Mouse (Mus musculus) kidney, adult 2 months (tissue): ENCODE measurements at regions not wholly inside any gene's neighbourhood (a gene's known extent, or its start where the extent isn't known, plus 50 kb on each side); places are given as distances from the start of the nearest gene placed in this dataset.

Experiments
- DNase-seq: peaks from one replicate; pipeline ENCODE4 v3.0.0; 2021
- H3K27ac ChIP-seq: fragments of 200-500 bp; 2 replicates; pipeline ENCODE4 v1.5.1; 2012; ENCODE audit warnings: low read depth, low read length, control low read depth, inconsistent platforms; ENCODE audit not compliant: insufficient read depth
- H3K27me3 ChIP-seq: fragments of 200-500 bp; replicated peaks from 2 replicates; pipeline ENCODE4 v1.6.1; 2012; ENCODE audit warnings: mild to moderate bottlenecking, moderate library complexity, low read length, inconsistent platforms; ENCODE audit not compliant: control insufficient read depth, insufficient read depth
- H3K36me3 ChIP-seq: fragments of 200-500 bp; 2 replicates; pipeline ENCODE4 v1.6.1; 2012; ENCODE audit warnings: mild to moderate bottlenecking, moderate library complexity, low read length, inconsistent platforms; ENCODE audit not compliant: control insufficient read depth, insufficient read depth
- H3K4me1 ChIP-seq: fragments of 200-500 bp; 2 replicates; pipeline ENCODE4 v1.6.1; 2011; ENCODE audit warnings: low read length; ENCODE audit not compliant: control insufficient read depth, insufficient read depth
- H3K4me3 ChIP-seq: fragments of 200-500 bp; 2 replicates; pipeline ENCODE4 v1.5.1; 2011; ENCODE audit warnings: mild to moderate bottlenecking, low read depth, low read length, control low read depth; ENCODE audit not compliant: insufficient read depth
- CTCF ChIP-seq: fragments of 200-500 bp; conservative IDR thresholded peaks from 2 replicates; pipeline ENCODE4 v1.5.1; 2011; ENCODE audit warnings: low read depth, mild to moderate bottlenecking, control low read depth, low read length, moderate library complexity, mixed read lengths; ENCODE audit not compliant: insufficient read depth, insufficient read length
- POLR2A ChIP-seq: fragments of 200-500 bp; IDR thresholded peaks from one replicate; pipeline ENCODE4 v1.6.1; 2011; ENCODE audit warnings: low read depth, low read length, control low read depth
- WGBS: fragments of 180-500 bp; shearing (Covaris S2); methylation state at CpG from one replicate; pipeline ENCODE4 v1.1.7; 2018; 5-methylcytosine and 5-hydroxymethylcytosine counted together

GRCm38 (mm10) chr9:116324971-116325370, 149.8 kb upstream of the Tgfbr2 start:
- no peak overlapping the region for H3K4me3 ChIP-seq
- no peaks in the 10 kb centered on the region for H3K27me3 ChIP-seq
- TF ChIP-seq POLR2A (no peak), CTCF (no peak)
- no peak for DNase-seq
- no peaks in the 10 kb centered on the region for H3K4me1 ChIP-seq
- H3K36me3 ChIP-seq = no peaks in the 10 kb centered on the region
- H3K27ac ChIP-seq = no peak overlapping the region
- WGBS = 81% methylated on average over 4 of the region's 4 CpGs

- Histone ChIP-seq H3K4me3 (no peak overlapping the region), H3K4me1 (no peaks in the 10 kb centered on the region), H3K36me3 (no peaks in the 10 kb centered on the region), H3K27ac (peak overlapping the region; percentile 5; the same call in 1 of the 2 replicates), H3K27me3 (no peaks in the 10 kb centered on the region)
- DNase-seq = peak; percentile 19
- TF ChIP-seq POLR2A (no peak), CTCF (no peak)
- 80% methylated on average over 9 of the region's 9 CpGs for WGBS
Measured at GRCm38 (mm10) chr9:116323871-116324721, 148.9 kb upstream of the Tgfbr2 start.

DNA sequence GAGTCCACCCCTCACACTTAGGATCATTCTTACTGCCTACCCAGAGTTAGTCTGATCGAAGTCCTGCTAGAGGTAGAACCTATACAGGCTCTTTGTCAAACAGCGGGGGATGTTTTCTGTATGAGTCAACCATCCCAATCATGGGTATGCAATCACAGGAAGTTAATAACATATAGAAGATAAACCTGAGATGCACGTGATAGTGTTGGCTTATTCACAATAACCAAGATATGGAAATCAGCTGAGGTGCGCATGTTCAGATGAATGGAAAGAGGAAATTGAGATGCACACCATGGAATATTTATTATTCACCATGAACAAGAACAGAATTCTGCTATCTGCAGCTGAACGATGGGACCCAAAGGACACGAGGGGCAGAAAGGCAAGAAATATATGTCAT, 146.7 kb upstream of the Tgfbr2 start:
- 87% methylated on average over 6 of the region's 6 CpGs for WGBS
- Histone ChIP-seq H3K4me1 (no peaks in the 10 kb centered on the region), H3K4me3 (no peak overlapping the region), H3K36me3 (no peaks in the 10 kb centered on the region), H3K27me3 (no peaks in the 10 kb centered on the region), H3K27ac (no peak overlapping the region)
- TF ChIP-seq POLR2A = no peak
- TF ChIP-seq CTCF = no peak
- DNase-seq = no peak

DNA sequence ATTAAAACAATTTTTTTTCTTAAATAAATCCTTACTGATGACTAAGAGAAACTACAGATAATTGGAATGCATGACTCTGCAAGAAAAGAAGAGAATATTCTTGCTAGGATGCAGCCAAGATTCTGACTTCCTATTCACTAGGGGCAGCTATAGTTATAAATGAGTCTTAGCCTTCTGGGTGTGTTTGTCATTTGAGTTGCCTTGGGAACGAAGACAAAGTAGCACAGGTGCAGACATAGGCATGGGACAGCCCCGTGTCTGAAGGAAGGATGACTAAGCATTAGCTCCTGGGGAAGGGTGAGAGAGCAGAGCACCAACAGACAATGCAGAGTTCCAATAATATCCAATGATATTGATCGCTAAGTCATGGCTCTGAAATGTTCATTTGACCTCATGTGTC, 144.3 kb upstream of the Tgfbr2 start:
- Histone ChIP-seq H3K36me3 (no peaks in the 10 kb centered on the region), H3K4me1 (no peaks in the 10 kb centered on the region), H3K27me3 (no peaks in the 10 kb centered on the region), H3K4me3 (no peak overlapping the region), H3K27ac (no peak overlapping the region)
- no peak for DNase-seq
- no peak for TF ChIP-seq POLR2A
- 76% methylated on average over 3 of the region's 3 CpGs for WGBS

GRCm38 (mm10) chr9:116316582-116317095, 141.5 kb upstream of the Tgfbr2 start:
- Histone ChIP-seq H3K4me1 (no peaks in the 10 kb centered on the region), H3K27ac (no peak overlapping the region), H3K27me3 (no peaks in the 10 kb centered on the region), H3K4me3 (no peak overlapping the region), H3K36me3 (no peaks in the 10 kb centered on the region)
- 79% methylated on average over 4 of the region's 4 CpGs for WGBS
- TF ChIP-seq POLR2A (no peak), CTCF (no peak)
- DNase-seq = peak; percentile 13

DNA sequence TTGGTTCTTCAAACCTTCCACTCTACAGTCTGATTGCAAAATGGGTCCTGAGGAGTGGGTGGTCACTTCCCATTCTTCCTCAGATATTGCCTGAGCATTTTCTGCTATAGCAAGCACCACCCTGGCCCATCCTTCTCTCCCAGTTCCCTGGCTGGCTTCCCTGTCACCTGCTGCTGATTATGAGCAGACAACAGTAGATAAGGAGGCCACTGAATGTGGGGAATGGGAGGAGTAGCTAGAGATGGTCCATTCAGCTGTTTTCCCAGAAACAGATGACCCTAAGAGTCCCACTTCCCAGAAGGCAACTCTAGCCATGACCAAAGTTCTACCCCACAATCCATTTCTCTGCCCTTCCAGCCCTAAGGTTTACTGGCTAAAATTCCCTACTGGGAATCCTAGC, 139.6 kb upstream of the Tgfbr2 start:
- H3K27me3 ChIP-seq = no peaks in the 10 kb centered on the region
- DNase-seq = no peak
- no peaks in the 10 kb centered on the region for H3K4me1 ChIP-seq
- TF ChIP-seq POLR2A = no peak
- H3K27ac ChIP-seq = no peak overlapping the region
- H3K4me3 ChIP-seq = no peak overlapping the region
- H3K36me3 ChIP-seq = no peaks in the 10 kb centered on the region

- Histone ChIP-seq H3K36me3 (no peaks in the 10 kb centered on the region), H3K4me1 (no peaks in the 10 kb centered on the region), H3K27ac (no peak overlapping the region), H3K4me3 (no peak overlapping the region), H3K27me3 (no peaks in the 10 kb centered on the region)
- WGBS = 78% methylated on average over 14 of the region's 14 CpGs
- no peak for TF ChIP-seq CTCF
- TF ChIP-seq POLR2A = no peak
- no peak for DNase-seq
Measured at GRCm38 (mm10) chr9:116313932-116314790, 139.0 kb upstream of the Tgfbr2 start.
